Mouse (Mus musculus): ENCODE data around the gene Dlg3. TPM values are rescaled to one million over a fixed set of nuclear protein-coding genes. Genes with fewer than 3 reads are reported as not detected.

The Dlg3 gene
- polyA plus RNA-seq, 1 experiment from 2014 or later: 2.2 TPM

- no peak for TF ChIP-seq CTCF (IDR thresholded peaks at IDR 0.05; ENCODE audit: low read depth)
- H3K27ac ChIP-seq (ENCODE audit: low read depth, low read length): no peak overlapping the region
- peak; percentile 29; the same call in 1 of the 2 replicates for ATAC-seq
- H3K4me2 ChIP-seq (replicated peaks; ENCODE audit: low read depth): no peak overlapping the region
- no peaks in the 10 kb centered on the region for H3K36me3 ChIP-seq (ENCODE audit: control insufficient read depth, insufficient read depth)
- no peaks in the 10 kb centered on the region for H3K4me1 ChIP-seq (replicated peaks; ENCODE audit: control insufficient read depth, insufficient read depth, low read length)
- 46% methylated on average over 6 of the region's 6 CpGs for WGBS
- no peaks in the 10 kb centered on the region for H3K27me3 ChIP-seq (replicated peaks; ENCODE audit: control insufficient read depth, insufficient read depth, low read length)
- no peak overlapping the region for H3K4me3 ChIP-seq (ENCODE audit: low read depth, low read length)
- H3K9ac ChIP-seq (ENCODE audit: low read depth, low read length): no peak overlapping the region
- H3K9me3 ChIP-seq (ENCODE audit: control insufficient read depth): no peaks in the 10 kb centered on the region
Observed at GRCm38 (mm10) chrX:100802034-100802433, 34.5 kb downstream of the Dlg3 start.

- WGBS: 85% methylated on average over 4 of the region's 4 CpGs
- H3K4me2 ChIP-seq (replicated peaks; ENCODE audit: low read depth): no peak overlapping the region
- peaks cover 10% of the 10 kb centered on the region; the same call in 1 of the 2 replicates for H3K36me3 ChIP-seq (ENCODE audit: control insufficient read depth, insufficient read depth)
- no peak overlapping the region for H3K9ac ChIP-seq (ENCODE audit: low read depth, low read length)
- no peaks in the 10 kb centered on the region for H3K9me3 ChIP-seq (ENCODE audit: control insufficient read depth)
- no peak overlapping the region for H3K27ac ChIP-seq (ENCODE audit: low read depth, low read length)
- no peak for TF ChIP-seq CTCF (IDR thresholded peaks at IDR 0.05; ENCODE audit: low read depth)
- H3K4me3 ChIP-seq (ENCODE audit: low read depth, low read length): no peak overlapping the region
- no peak for ATAC-seq
- H3K27me3 ChIP-seq (replicated peaks; ENCODE audit: control insufficient read depth, insufficient read depth, low read length): no peaks in the 10 kb centered on the region
- H3K4me1 ChIP-seq (replicated peaks; ENCODE audit: control insufficient read depth, insufficient read depth, low read length): no peaks in the 10 kb centered on the region
Observed at GRCm38 (mm10) chrX:100811129-100811528, 43.6 kb downstream of the Dlg3 start.

- H3K36me3 ChIP-seq (ENCODE audit: control insufficient read depth, insufficient read depth): peaks cover 14% of the 10 kb centered on the region; the same call in 1 of the 2 replicates
- ATAC-seq: no peak
- no peaks in the 10 kb centered on the region for H3K27me3 ChIP-seq (replicated peaks; ENCODE audit: control insufficient read depth, insufficient read depth, low read length)
- no peak overlapping the region for H3K4me3 ChIP-seq (ENCODE audit: low read depth, low read length)
- no peak overlapping the region for H3K9ac ChIP-seq (ENCODE audit: low read depth, low read length)
- H3K27ac ChIP-seq (ENCODE audit: low read depth, low read length): no peak overlapping the region
- no peak overlapping the region for H3K4me2 ChIP-seq (replicated peaks; ENCODE audit: low read depth)
- TF ChIP-seq CTCF (IDR thresholded peaks at IDR 0.05; ENCODE audit: low read depth): no peak
- 96% methylated on average over 8 of the region's 8 CpGs for WGBS
- no peaks in the 10 kb centered on the region for H3K9me3 ChIP-seq (ENCODE audit: control insufficient read depth)
- H3K4me1 ChIP-seq (replicated peaks; ENCODE audit: control insufficient read depth, insufficient read depth, low read length): no peaks in the 10 kb centered on the region
Observed at GRCm38 (mm10) chrX:100814139-100814538, 46.6 kb downstream of the Dlg3 start.

- no peak for TF ChIP-seq CTCF (IDR thresholded peaks at IDR 0.05; ENCODE audit: low read depth)
- no peaks in the 10 kb centered on the region for H3K27me3 ChIP-seq (replicated peaks; ENCODE audit: control insufficient read depth, insufficient read depth, low read length)
- H3K27ac ChIP-seq (ENCODE audit: low read depth, low read length): no peak overlapping the region
- no peak overlapping the region for H3K9ac ChIP-seq (ENCODE audit: low read depth, low read length)
- H3K9me3 ChIP-seq (ENCODE audit: control insufficient read depth): no peaks in the 10 kb centered on the region
- H3K4me1 ChIP-seq (replicated peaks; ENCODE audit: control insufficient read depth, insufficient read depth, low read length): no peaks in the 10 kb centered on the region
- H3K4me2 ChIP-seq (replicated peaks; ENCODE audit: low read depth): no peak overlapping the region
- H3K36me3 ChIP-seq (ENCODE audit: control insufficient read depth, insufficient read depth): peaks cover 14% of the 10 kb centered on the region; the same call in 1 of the 2 replicates
- no peak for ATAC-seq
- 91% methylated on average over 7 of the region's 7 CpGs for WGBS
- H3K4me3 ChIP-seq (ENCODE audit: low read depth, low read length): no peak overlapping the region
Observed at GRCm38 (mm10) chrX:100815766-100816165, 48.2 kb downstream of the Dlg3 start.

GRCm38 (mm10) chrX:100818681-100819080 lies 51.2 kb downstream of the Dlg3 start:
- TF ChIP-seq CTCF (IDR thresholded peaks at IDR 0.05; ENCODE audit: low read depth): no peak
- Histone ChIP-seq H3K4me3 (ENCODE audit: low read depth, low read length) (no peak overlapping the region), H3K27ac (ENCODE audit: low read depth, low read length) (no peak overlapping the region), H3K9me3 (ENCODE audit: control insufficient read depth) (no peaks in the 10 kb centered on the region), H3K27me3 (replicated peaks; ENCODE audit: control insufficient read depth, insufficient read depth, low read length) (no peaks in the 10 kb centered on the region), H3K9ac (ENCODE audit: low read depth, low read length) (no peak overlapping the region), H3K36me3 (ENCODE audit: control insufficient read depth, insufficient read depth) (peaks cover 3% of the 10 kb centered on the region; the same call in 1 of the 2 replicates), H3K4me2 (replicated peaks; ENCODE audit: low read depth) (no peak overlapping the region), H3K4me1 (replicated peaks; ENCODE audit: control insufficient read depth, insufficient read depth, low read length) (no peaks in the 10 kb centered on the region)
- 89% methylated on average over 9 of the region's 9 CpGs for WGBS
- ATAC-seq: no peak

GRCm38 (mm10) chrX:100821149-100821548 lies 53.6 kb downstream of the Dlg3 start:
- peaks cover 3% of the 10 kb centered on the region; the same call in 1 of the 2 replicates for H3K36me3 ChIP-seq (ENCODE audit: control insufficient read depth, insufficient read depth)
- WGBS: 80% methylated on average over 1 of the region's 1 CpGs
- no peaks in the 10 kb centered on the region for H3K9me3 ChIP-seq (ENCODE audit: control insufficient read depth)
- no peak overlapping the region for H3K9ac ChIP-seq (ENCODE audit: low read depth, low read length)
- H3K27me3 ChIP-seq (replicated peaks; ENCODE audit: control insufficient read depth, insufficient read depth, low read length): no peaks in the 10 kb centered on the region
- H3K4me3 ChIP-seq (ENCODE audit: low read depth, low read length): no peak overlapping the region
- ATAC-seq: no peak
- no peak overlapping the region for H3K4me2 ChIP-seq (replicated peaks; ENCODE audit: low read depth)
- TF ChIP-seq CTCF (IDR thresholded peaks at IDR 0.05; ENCODE audit: low read depth): no peak
- no peaks in the 10 kb centered on the region for H3K4me1 ChIP-seq (replicated peaks; ENCODE audit: control insufficient read depth, insufficient read depth, low read length)
- H3K27ac ChIP-seq (ENCODE audit: low read depth, low read length): no peak overlapping the region

- no peaks in the 10 kb centered on the region for H3K4me1 ChIP-seq (replicated peaks; ENCODE audit: control insufficient read depth, insufficient read depth, low read length)
- peak; percentile 73 for ATAC-seq
- no peak overlapping the region for H3K4me3 ChIP-seq (ENCODE audit: low read depth, low read length)
- no peak overlapping the region for H3K9ac ChIP-seq (ENCODE audit: low read depth, low read length)
- no peaks in the 10 kb centered on the region for H3K9me3 ChIP-seq (ENCODE audit: control insufficient read depth)
- no peak overlapping the region for H3K27ac ChIP-seq (ENCODE audit: low read depth, low read length)
- no peak overlapping the region for H3K4me2 ChIP-seq (replicated peaks; ENCODE audit: low read depth)
- TF ChIP-seq CTCF (IDR thresholded peaks at IDR 0.05; ENCODE audit: low read depth): no peak
- no peaks in the 10 kb centered on the region for H3K27me3 ChIP-seq (replicated peaks; ENCODE audit: control insufficient read depth, insufficient read depth, low read length)
- WGBS: 46% methylated on average over 1 of the region's 1 CpGs
- H3K36me3 ChIP-seq (ENCODE audit: control insufficient read depth, insufficient read depth): no peaks in the 10 kb centered on the region
Observed at GRCm38 (mm10) chrX:100825557-100825956, 58.0 kb downstream of the Dlg3 start.
